Mouse (Mus musculus) ovary, postnatal 36 days (tissue): Measurements from ENCODE around the gene Tdg.
"Not testable (repeated sequence)": the region's sequence is repeated elsewhere in the genome, so short reads cannot be mapped to it uniquely, and the experiment has no call there.

ENCODE experiments used
- DNase-seq: peaks from one replicate; pipeline ENCODE4 v3.0.0; 2022; ENCODE audit warnings: low spot score, mixed read lengths

Gene Tdg

DNA sequence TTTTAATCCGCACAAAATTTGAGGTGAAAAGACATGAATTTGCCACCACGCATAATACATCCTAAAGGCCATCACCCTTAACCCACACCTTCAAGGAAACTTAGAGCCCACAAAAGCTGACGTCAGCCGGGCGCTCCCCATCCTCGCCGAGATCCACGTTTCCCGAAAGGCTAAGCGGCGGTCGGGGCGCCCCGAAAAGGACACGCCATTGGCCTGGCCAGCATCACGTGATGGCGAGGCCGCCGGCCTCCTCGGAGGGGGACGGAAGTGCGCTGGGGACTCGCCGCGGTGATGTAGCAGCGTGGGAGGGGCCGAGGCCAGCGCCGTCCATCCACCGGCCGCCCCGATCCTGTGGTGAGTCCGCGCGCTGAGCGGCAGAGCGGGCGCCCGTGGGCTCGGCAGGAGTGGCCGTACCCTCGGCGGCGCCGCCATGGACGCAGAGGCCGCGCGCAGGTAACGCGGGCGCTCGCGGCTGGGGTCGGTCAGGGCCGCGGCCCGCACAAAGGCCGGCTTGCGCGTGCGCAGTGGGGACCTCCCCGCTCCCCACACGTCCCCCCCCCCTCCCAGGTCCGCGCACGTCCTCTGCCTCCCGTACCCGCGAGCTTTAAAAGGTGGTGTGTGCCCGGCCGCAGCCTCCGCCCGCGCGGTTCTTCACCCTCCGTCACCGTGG, at the start of gene Tdg:
Gene Tdg (plus strand): TSS at position 243 of the 670 bp plus-strand sequence.
- DNase-seq, result peak; percentile 90

- not testable (repeated sequence) for DNase-seq
These were observed 40.0 kb upstream of the Tdg start for GRCm38 (mm10) chr10:82589673-82590072.

DNA sequence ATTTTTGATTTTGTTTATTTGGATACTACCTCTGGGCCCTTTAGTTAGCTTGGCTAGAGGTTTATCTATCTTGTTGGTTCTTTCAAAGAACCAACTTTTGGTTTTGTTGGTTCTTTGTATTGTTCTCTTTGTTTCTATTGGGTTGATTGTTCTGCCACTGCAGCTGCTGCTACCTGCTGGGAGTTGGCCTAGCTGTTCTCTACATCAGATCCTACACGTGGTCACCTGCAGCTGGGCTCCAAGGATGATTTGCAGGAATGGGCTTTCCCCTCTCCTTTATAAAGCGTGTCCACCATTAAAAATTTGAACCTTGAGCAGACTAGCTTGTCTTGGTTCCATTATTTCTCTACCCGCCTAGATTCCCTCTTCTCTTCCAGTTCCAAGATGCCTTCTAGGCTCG, 35.2 kb upstream of the Tdg start:
- DNase-seq, result not testable (repeated sequence)

DNA sequence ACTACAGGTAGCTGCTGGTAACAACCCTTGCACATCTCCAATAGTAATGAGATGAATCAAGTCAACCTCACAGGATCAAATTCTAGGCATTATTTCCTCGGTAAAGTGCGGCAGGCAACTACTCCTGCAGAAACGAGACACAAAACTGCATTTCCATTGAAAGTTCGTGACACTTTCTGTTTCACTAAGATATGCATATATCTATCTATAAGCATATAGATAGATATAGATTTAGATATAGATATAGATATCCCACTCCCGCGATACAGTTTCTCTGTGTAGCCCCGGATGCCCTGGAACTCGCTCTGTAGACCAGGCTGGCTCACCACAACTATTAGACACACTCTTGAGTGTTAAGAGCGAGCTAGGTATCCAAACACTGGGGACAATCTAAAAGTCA, 7.4 kb upstream of the Tdg start:
- DNase-seq, result no peak

GRCm38 (mm10) chr10:82622671-82623552, 6.7 kb upstream of the Tdg start, which contains the start of gene 1190007I07Rik:
1190007I07Rik (minus strand) TSS chr10:82623228.
- peak; percentile 85 for DNase-seq

GRCm38 (mm10) chr10:82623553-82623932, 6.1 kb upstream of the Tdg start:
- not testable (repeated sequence) for DNase-seq

DNA sequence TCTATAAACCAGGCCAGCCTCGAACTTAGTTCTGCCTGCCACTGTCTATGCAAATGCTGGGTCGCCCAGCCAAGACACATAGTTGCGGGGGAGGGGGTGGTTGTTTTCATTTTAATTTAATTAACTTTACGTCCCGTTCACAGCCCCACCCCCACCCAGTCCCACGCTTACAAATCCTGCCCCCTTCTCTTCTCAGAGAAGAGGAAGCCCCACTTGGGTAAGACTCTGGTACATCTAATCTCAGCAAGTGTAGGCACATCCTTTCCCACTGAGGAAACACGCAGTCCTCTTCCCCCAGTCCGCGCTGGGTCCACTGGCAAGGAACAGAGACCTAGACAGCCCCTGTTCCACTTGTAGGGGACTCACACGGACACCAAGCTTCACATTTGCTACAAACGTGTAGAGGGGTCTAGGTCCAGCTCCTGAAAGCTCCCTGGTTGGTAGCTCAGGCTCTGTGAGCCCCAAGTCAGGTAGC, 480 bp upstream of the Tdg start:
- DNase-seq, result no peak

DNA sequence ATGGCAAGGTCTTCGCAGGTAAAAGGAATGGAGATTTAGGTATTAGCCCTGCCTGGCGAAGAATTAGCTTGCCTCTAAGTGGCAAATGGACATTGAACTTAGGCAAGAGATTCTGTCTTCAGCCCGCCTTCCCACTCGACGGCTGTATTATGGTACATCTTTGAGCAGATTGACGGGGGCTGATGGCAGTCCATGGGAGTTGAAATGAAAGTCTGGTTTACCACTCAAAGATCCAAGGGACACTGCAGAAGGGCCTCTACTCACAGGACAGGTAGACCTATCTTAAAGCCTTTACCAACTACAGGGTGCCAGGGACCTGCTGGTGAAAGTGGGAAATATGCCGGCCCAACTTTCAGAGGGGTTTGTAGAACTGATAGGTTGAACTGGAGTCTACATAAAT, 869 bp downstream of the Tdg start:
- DNase-seq, result no peak

- DNase-seq, result no peak
These were observed 1.5 kb downstream of the Tdg start for GRCm38 (mm10) chr10:82631133-82631532.

DNA sequence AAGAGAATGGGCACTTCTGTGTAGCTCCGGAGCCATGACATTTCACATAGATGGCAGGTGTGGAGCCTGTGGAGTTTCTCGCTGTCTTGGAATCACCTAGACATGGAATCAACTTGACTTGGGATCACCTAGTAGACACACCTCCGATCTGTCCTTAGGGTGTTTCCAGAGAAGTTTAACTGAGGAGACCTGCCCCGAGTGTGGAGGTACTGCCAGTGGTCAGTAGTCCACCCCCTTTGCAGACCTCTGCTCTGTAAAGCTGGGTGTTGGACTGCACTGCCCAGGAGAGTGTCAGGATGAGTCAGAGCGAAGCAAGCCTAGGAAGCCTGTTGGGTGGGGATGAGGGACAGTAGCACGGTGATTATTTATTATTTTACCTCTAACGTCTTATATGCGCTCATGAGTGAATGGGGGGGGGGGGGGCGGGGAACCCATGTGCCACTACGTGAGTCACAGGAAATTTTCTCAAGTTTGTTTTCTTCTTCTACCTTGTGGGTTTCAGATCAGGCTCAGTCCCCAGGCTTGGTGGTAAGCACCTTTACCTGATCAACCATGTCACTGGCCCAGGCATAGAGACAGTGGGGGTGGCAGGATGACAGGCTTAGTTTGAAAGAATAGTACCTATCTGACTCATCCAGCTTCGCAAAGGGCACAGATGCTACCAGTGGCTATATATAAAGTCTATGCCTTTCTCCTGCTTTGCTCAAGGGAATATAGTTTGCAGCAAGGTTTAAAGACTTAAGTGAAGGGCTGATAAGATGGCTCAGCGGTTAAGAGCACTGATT, 3.1 kb downstream of the Tdg start:
- no peak for DNase-seq

DNA sequence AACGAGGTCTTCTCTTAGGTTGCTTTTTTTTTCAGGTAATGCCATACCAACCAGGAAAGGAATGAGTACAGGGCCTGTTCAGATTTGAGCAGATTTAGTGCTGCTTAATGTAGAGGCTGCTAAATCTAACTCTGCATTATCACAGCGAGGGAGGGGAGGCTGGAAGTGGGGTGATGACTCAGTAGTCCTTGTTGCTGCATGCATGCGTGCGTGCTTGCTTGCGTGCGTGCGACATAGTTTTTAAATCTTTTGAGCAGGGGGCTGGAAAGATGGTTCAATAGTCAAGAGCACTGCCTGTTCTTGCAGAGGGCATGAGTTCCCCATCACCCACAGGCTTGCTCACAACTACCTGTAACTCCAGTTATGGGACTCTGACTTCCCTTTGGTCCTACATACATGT, 4.7 kb downstream of the Tdg start:
- DNase-seq, result no peak

DNA sequence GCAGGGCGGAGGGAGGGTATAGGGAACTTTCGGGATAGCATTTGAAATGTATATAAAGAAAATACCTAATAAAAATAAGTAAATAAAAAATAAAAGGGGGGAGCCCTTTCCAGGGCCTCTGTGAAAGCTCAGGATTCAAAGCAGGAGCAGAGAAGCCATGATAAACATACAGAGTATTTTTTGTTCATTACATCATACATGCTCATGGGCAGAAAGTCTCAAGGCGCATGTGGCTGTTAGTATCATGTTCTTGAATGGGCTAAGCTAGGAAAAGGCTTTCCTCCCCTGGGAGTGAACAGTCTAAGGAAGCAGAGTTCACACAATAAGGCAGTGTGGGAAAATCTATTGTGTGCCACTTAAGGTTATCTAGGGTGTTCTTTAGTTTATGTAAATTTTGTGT, 6.7 kb downstream of the Tdg start:
- DNase-seq, result no peak

DNA sequence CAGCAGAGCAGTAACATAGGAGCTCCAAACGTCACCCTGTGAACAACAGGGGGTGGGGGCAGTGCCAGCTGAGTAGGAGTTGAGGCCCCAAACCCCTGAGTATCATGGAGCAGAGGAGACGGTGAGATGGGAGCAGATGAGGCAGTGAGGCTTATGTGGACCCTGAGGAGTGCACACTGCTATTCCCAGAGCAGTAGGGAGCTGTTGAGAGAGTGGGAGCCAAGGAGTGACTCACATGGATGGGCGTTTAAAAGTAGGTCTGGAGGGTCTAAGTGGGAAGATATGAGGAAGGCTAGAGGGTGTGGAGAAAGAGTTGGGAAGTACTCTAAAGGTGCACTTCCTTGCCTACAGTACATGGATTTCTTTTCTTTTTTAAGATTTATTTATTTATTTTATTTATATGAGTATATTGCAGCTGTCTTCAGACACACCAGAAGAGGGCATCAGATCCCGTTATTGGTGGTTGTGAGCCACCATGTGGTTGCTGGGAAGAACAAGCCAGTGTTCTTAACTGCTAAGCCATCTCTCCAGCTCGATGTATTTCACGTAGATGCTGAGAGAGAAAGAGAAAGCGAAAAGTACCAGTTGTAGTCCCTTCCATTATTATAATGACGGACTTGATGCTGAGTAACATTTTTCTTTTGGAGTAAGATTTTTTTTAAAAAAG, 9.5 kb downstream of the Tdg start:
- no peak for DNase-seq

DNA sequence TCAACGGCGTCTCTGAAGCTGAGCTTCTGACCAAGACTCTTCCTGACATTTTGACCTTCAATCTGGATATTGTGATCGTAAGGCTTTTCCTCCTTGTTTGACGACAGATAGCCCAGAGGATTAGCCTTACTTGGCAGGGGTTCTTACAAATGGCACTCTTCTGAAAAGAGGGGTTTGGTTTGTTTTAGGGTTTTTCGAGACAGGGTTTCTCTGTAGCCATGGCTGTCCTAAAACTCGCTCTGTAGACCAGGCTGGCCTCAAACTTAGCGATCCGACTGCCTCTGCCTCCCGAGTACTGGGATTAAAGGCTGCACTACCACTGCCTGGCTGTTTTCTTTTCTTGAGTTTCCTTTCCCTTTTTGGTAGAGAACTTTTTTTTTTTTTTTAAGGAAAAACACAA, 11.9 kb downstream of the Tdg start:
- no peak for DNase-seq

GRCm38 (mm10) chr10:82646083-82646482, 16.5 kb downstream of the Tdg start:
- DNase-seq, result no peak

DNA sequence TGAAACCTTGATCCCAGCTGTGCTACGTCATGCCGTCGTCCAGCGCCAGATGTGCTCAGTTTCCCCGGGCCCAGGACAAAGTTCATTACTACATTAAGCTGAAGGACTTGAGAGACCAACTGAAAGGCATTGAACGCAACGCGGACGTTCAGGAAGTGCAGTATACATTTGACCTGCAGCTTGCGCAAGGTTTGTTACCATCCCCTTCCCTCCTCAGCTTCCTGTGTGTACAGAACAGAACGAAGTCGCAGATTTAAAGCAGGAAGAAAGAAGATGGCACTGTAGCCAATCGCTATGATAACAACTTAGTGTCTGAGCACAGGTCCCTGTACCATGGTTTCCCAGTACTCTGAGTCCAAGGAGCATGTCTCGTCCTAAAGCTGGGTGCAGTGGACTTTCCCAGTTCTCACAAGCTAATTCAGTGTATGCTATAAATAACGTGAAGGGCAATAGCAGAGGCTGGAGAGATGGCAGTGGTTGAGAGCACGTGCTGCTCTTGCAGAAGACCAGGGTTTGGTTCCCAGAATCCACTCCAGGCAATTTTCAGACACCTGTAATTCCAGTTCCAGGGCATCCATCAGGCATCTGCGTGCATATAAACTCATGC, 17.7 kb downstream of the Tdg start:
- DNase-seq, result no peak

DNA sequence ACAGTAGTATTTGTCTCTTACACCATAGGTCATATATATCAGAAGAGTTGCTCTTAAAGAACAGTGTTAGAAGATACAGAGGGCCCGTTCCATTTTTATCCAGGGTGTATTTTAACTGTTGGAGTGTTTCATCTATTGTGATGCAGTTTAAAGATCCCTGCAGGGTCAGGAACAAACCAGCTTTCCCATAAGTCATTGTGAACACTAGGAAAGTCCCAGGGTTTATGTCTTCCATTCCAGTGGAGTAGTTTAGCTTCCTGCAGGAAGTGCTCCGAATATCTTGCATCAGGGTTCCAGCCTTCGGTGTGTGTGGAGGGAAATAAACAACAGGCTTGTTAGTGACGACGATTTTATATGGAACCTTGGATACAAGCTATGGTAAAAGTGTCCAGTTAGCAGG, 21.6 kb downstream of the Tdg start:
- no peak for DNase-seq

DNA sequence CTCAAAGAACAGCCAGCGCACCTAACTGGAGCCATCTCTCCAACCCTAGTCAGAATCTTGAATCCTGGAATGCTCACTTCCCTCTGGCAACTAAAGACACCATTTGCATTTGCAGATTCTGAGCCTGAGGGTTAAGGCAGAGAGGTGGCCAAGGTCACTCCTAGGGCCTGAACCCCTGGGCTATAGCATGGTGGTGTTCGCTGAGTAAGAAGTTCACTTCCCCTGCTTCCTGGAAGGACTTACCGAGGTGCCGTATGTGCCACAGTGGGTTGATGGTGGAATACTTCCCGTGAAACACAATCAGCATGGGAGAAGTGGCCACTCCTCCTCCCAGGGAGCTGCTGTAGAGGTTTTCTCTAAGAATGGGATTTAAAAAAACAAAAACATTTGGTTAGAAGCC, 23.0 kb downstream of the Tdg start:
- DNase-seq, result no peak

- no peak for DNase-seq
These were observed 25.0 kb downstream of the Tdg start for GRCm38 (mm10) chr10:82654581-82654980.

GRCm38 (mm10) chr10:82661820-82662219, 32.2 kb downstream of the Tdg start:
- no peak for DNase-seq

- DNase-seq, result no peak
These were observed 32.8 kb downstream of the Tdg start for GRCm38 (mm10) chr10:82662267-82662990.
